Mouse (Mus musculus) thymus, adult 2 months (tissue): ENCODE measurements at regions not wholly inside any gene's neighbourhood (a gene's known extent, or its start where the extent isn't known, plus 50 kb on each side); places are given as distances from the start of the nearest gene placed in this dataset.

Experiments used
- CTCF ChIP-seq: fragments of 200-500 bp; IDR thresholded peaks from 2 replicates; pipeline ENCODE4 v1.5.1; 2012; ENCODE audit warnings: mild to moderate bottlenecking, control low read depth, low read length, moderate library complexity, borderline replicate concordance; ENCODE audit not compliant: control insufficient read depth, poor library complexity, insufficient read depth; ENCODE audit errors: extremely low read depth
- POLR2A ChIP-seq: fragments of 200-500 bp; IDR thresholded peaks from 2 replicates; pipeline ENCODE4 v1.6.1; 2012; ENCODE audit warnings: mild to moderate bottlenecking, low read length, control low read depth, moderate library complexity; ENCODE audit not compliant: control insufficient read depth, poor library complexity, insufficient read depth; ENCODE audit errors: extremely low read depth

GRCm38 (mm10) chr10:16878197-16878596, 844.8 kb upstream of the Cited2 start:
- no peak for TF ChIP-seq CTCF
- TF ChIP-seq POLR2A, result no peak
